Mouse (Mus musculus): ENCODE measurements around the gene Lgi1.

GRCm38 (mm10) chr19:38242314-38242852 is 22.0 kb upstream of the Lgi1 start:
- no peak for TF ChIP-seq CTCF (IDR thresholded peaks at IDR 0.05; ENCODE audit: extremely low read depth, insufficient read depth, insufficient read length, insufficient replicate concordance)
- TF ChIP-seq POLR2A (IDR thresholded peaks at IDR 0.05; ENCODE audit: low read depth, low read length), result no peak

Data from spleen, adult 2 months (tissue).